Mouse (Mus musculus): ENCODE measurements at regions not wholly inside any gene's neighbourhood (a gene's known extent, or its start where the extent isn't known, plus 50 kb on each side); places are given as distances from the start of the nearest gene placed in this dataset.
"Not testable (repeated sequence)": the region's sequence is repeated elsewhere in the genome, so short reads cannot be mapped to it uniquely, and the experiment has no call there.

DNA sequence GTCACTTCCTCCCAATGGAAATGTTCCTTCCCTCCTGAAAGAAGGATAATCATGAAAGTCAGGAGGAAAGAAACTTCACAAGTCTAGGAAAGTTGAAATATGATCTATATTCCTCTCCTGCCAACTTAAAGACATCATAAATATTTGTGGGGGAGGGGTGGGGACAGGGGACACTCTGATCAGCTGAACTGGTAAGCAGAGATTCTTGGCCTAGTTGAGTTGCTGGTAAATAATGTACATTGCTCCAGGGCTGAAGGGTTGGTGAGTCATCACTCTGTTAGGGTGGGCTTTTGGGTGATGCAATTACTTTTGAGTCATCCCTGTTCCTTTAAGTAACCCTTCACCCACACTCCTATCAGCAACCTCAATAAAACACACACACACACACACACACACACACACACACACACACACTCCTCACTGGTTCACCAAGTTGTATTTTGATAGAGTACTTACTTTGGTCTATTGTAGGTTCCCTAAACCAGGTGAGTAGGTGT, 56.0 kb downstream of the Ccdc71l start:
- no peak for DNase-seq

- peak; percentile 4 for DNase-seq
Observed at GRCm38 (mm10) chr12:32435126-32435525, 56.6 kb downstream of the Ccdc71l start.

GRCm38 (mm10) chr12:32438209-32438608, 59.7 kb downstream of the Ccdc71l start:
- no peak for DNase-seq

- DNase-seq, result peak in 1 of 2 experiments; percentile 47
Observed at GRCm38 (mm10) chr12:32444770-32445169, 66.3 kb downstream of the Ccdc71l start.

DNA sequence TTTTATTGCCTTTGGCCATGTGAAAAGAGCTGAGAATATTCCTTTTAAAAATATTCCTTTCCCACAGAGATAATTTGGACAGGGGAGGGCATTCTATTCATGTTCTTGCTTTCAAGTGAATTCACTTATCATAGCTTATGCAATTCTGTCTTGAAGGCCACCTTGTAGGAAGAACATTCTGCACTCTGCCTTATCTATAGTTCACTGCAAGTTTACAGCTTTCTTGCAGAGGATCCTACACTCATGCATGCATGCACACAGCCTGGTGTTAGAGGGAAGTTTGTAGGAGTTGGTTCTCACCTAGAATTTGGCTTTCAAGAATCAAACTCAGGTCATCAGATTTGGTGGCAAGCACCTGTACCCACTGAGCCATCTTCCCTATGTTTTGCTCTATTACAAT, 67.4 kb downstream of the Ccdc71l start:
- no peak for DNase-seq

DNA sequence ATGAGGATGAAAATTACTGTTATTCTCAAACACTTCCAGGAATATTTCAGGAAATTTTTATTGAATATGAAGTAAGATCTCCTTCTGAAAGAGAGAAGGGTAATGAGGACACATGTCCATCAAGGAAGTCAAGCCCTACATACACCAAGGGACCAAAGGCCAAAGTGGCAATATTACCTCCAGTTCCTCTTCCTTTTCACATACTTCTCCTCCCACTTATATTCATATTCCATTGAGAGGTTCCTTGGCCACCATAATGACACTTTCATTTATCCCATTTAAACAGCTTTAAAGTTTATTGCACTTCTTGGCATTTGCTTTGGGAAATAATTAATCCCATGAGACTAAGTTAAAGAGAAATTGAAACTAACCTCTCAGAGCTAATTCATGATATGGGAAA, 70.9 kb downstream of the Ccdc71l start:
- no peak for DNase-seq

GRCm38 (mm10) chr12:32451226-32451625, 72.7 kb downstream of the Ccdc71l start:
- DNase-seq, result no peak

- peak in 1 of 2 experiments; percentile 23 for DNase-seq
Observed at GRCm38 (mm10) chr12:32454794-32455193, 76.3 kb downstream of the Ccdc71l start.

- not testable (repeated sequence) for DNase-seq
Observed at GRCm38 (mm10) chr12:32455231-32455630, 76.7 kb downstream of the Ccdc71l start.

GRCm38 (mm10) chr12:32455913-32456312, 77.4 kb downstream of the Ccdc71l start:
- DNase-seq, result no peak

DNA sequence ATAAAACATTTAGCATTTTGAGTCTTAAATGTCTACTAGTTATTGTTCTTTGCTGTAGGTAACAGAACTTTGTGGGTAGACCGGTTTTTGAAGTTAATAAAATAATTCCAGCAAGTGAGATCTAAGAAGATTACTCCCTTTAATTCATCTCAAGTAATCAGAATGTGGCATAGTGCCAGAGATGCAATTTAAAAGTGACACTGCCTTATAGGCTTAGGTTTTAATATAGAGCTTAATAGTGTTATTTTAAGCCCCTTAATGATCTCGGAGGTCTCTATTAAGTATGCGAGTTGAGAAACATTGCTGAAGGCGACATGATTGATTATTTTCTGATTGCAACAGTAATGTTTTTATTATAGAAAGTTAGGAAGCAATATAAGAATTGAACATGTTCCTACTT, 78.3 kb downstream of the Ccdc71l start:
- DNase-seq, result no peak

GRCm38 (mm10) chr12:32458386-32458785, 79.9 kb downstream of the Ccdc71l start:
- no peak for DNase-seq

DNA sequence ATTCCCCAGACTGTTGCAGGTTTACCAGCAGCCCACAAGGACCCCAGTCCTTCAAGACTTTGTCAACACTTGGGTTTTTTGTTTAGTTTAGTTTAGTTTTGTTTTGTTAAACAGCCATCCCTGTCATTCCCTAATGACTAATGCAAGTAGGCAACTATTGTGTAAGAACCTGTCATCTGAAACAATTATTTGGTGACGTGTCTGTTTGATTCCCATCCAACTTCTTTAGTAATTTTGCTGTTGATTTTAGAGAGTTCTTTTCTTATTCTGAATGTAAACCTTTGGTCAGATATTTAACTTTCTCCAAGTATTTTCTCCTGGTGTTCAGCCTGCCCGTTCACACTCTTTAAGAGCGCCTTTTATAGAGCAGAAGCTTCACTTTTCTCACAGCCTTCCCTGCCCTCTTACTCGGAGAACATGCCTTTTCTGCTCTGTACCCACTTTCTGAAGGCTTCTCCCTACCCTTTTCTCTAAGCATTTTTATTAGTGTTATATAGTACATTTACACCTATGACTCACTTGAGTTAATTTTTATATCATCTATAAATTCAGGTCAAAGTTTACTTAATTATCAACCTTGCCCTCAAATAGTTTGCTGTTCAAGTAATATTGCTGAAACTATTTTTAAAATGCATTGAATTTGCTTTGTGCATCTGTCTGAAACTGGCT, 82.0 kb downstream of the Ccdc71l start:
- DNase-seq, result no peak

DNA sequence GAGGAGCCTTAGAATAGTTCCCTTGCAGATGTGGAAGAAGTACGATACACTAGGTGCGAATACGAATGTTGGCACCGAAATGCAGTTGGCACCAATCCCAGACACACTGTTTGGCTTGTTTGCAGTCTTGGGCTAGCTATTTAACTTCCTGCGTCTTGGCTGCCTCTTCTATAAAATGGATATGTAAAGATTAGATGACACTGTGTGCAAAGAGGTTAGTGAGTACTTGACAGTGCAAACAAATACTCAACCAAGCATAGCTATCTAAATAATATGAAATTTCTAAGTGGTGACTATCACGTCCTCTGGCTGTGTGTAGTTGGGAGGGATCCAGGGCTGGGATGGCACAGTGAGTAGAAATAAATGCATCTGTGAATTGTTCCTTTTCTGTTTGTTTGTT, 86.9 kb downstream of the Ccdc71l start:
- DNase-seq, result peak; percentile 41 to 74

DNA sequence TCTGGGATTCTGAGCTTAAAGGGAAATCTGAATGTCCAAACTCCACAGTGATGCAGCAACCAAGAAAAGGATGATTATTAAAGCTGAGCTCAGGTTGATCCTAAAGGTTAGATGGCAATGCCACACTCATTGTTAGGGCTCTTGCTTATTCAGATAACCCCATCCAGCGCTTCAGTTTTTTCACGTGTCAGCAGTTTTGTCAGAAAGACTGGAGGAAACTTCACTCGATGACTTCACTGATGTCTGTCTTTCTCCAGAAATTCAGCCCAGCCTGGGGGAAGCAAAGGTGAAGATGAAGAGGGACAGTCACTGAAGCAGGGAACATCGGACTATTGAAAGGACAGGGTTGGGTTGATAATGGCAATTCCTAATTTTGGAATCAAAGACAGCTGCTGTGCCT, 91.4 kb downstream of the Ccdc71l start:
- no peak for DNase-seq

- DNase-seq, result peak; percentile 40 to 59
Observed at GRCm38 (mm10) chr12:32479451-32479850, 100.9 kb downstream of the Ccdc71l start.

GRCm38 (mm10) chr12:32480268-32480667, 101.8 kb downstream of the Ccdc71l start:
- no peak for DNase-seq

DNA sequence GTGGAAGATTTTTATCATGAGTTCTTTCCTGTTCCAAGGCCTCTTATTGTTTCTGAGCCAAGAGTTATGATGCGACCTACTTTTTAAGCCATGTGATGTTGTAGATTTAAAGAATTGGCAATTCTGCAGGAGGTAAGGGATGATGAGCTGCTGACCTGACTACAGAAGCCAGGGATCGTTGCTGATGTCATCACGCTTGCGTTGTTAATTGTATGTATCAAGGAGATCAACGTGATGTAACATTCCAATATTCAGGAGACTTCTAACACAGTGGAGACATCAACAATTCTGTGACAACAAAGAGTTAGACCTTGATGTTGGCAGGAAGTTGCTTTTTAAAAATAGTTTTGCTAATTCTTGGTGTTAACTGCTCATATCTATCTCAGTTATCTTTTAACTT, 102.5 kb downstream of the Ccdc71l start:
- DNase-seq, result no peak

DNA sequence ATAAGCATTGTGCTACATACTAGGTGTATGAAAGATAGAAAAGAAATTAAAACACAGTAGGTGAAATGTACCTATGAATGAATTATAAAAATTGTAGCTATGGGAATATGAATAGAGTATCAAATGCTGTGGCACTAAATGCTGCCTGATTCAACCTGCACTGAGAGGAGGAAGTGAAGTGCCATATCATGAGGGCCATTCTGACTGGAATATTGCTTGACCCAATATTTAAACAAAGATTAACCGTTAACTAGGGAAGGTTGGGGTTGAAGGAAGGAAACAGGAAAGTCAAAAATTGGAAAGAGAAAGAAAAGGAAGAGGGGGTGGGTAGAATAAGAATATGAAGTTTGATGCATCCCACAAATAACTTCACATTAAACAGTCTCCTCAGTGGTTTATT, 103.8 kb downstream of the Ccdc71l start:
- no peak for DNase-seq

- no peak for DNase-seq
Observed at GRCm38 (mm10) chr12:32482777-32483176, 104.3 kb downstream of the Ccdc71l start.

GRCm38 (mm10) chr12:32486246-32486645, 107.7 kb downstream of the Ccdc71l start:
- DNase-seq, result no peak

GRCm38 (mm10) chr12:32486729-32487128, 108.2 kb downstream of the Ccdc71l start:
- no peak for DNase-seq

DNA sequence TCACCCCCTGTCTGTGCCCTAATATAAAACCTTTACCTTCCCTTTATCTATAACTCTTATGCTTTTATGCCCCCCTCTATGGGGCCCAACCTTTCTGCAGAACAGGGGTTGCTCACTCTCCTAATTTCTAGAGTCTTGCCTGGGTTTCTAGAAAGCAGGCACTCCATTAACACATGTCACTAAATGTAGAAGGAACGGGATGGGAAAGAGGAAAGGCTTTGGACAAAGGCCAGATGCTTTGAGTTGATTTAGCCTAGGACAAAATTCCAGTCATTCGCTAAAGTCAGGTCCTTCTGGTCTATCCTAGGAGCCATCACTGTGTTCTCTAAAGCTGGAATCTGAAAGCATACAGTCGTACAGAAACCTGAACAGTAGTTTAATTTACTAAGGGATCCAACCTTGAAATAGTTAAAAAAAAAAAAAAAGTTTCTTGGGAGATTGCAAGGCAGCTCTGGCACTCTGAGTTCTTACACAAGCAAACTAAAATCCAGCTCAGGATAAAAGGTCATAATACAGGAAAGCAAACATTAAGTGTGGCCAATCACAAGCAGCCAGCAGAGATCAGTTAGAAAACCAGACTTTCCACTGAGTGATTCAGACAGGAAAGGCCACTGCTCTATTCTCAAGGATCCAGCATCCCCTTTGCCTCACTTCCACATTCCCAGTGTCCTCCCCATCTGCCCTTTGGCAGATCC, 109.5 kb downstream of the Ccdc71l start:
- peak in 1 of 2 experiments; percentile 13 for DNase-seq

DNA sequence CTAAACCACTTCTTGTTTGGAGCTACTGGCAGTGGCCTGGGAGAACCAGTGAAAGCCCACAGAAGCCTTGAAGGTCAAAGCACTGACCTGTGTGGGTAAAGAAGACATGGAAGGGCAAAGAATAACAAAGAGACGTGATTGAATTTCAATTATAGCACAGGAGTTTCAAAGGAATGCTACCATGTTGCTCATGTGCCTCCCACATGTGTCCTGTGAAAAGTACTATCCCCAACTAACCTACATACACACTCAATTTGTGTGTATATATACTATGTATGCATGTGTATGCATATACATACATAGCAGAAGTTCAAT, 110.0 kb downstream of the Ccdc71l start:
- DNase-seq, result no peak

All from kidney, adult 8-10 months (tissue).